Mouse (Mus musculus) erythroblast, adult 5-6 weeks (primary cell): ENCODE data around the gene Fndc1. TPM values are rescaled to one million over a fixed set of nuclear protein-coding genes. Genes with fewer than 3 reads are reported as not detected.

Experiments
- ATAC-seq: replicated peaks from 2 replicates; pipeline ENCODE4 v1.8.0; 2016; ENCODE audit warnings: moderate number of reproducible peaks, mild to moderate bottlenecking, moderate TSS enrichment, inconsistent platforms; ENCODE audit not compliant: poor library complexity, low FRiP score, severe bottlenecking
- total RNA-seq, 2 experiments: library from RNA; stranded (forward) in 1 of 2; stranded (reverse) in 1 of 2; fragments of 150-400 nt in 1 of 2; fragments of 200-764, 138-1000 nt in 1 of 2; gene quantifications; 2 replicates each; pipeline versions ENCODE4 v1.2.3 to v1.2.4; 2015 to 2017; ENCODE audit warnings: low replicate concordance in 2 of 2

Gene Fndc1
- total RNA-seq, 2 experiments from 2014 or later, result not detected

GRCm38 (mm10) chr17:7717945-7718344, 109.2 kb downstream of the Fndc1 start:
- no peak for ATAC-seq

DNA sequence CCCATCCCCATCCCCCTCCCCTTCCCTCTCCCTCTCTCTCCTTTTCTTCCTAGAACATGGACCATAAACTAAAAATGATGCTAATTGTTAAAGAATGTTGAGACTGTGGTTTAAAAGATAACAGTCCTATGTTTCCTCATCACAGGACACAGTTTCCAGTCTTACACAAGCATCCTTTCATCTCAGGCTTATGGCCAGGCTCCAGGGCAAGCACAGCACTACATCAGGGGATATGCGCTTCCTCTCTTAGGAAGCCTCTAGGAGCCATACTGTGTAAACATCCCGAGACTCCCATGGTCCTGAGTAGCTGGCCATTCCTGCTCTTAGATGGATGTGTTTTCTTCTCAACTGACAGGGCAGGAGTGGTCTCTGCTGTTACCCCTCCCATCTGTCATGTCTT, 114.1 kb downstream of the Fndc1 start:
- no peak for ATAC-seq

GRCm38 (mm10) chr17:7707073-7707472, 120.0 kb downstream of the Fndc1 start:
- no peak for ATAC-seq

DNA sequence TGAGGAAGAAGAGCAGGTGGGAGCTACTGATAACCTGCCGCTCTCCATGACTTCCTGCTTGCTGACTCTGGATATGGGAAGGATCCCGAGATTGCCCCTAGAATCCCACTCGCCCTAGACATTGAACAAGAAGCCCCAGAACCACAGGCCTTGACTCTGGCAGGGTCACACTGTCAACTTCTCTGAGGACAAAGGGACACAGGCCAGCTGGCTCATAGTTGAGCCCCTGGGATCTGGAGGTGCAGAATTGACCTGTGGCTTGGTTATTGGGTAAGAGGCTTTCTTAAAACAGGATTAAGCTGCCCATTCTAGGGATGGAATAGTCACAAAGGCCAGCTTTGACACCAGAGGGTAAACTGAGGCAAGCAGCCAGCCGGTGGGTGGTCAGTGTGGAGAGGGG, 136.8 kb downstream of the Fndc1 start:
- ATAC-seq, result no peak

Other genes with a start within 250 kb of the Fndc1 start
- 6.5 and 11.9 TPM in 2 replicates for gene Tagap, start 98.7 kb upstream of the Fndc1 start, total RNA-seq (2015; ENCODE audit: low replicate concordance)
- gene Tagap, start 98.7 kb upstream of the Fndc1 start, total RNA-seq (2017; ENCODE audit: low replicate concordance), result 5.2 and 6.1 TPM in 2 replicates
- 12.5 and 19.4 TPM in 2 replicates for gene Rsph3a, start 118.3 kb upstream of the Fndc1 start, total RNA-seq (2015; ENCODE audit: low replicate concordance)
- gene Rsph3a, start 118.3 kb upstream of the Fndc1 start, total RNA-seq (2017; ENCODE audit: low replicate concordance), result 7.8 and 8.0 TPM in 2 replicates